Mouse (Mus musculus) embryo, embryonic 10.5 days (tissue): ENCODE results near the gene Myh10.

Source experiments
- DNase-seq: peaks from one replicate; pipeline ENCODE4 v3.0.0-alpha.2; 2015; ENCODE audit warnings: low spot score

Myh10 gene

DNA sequence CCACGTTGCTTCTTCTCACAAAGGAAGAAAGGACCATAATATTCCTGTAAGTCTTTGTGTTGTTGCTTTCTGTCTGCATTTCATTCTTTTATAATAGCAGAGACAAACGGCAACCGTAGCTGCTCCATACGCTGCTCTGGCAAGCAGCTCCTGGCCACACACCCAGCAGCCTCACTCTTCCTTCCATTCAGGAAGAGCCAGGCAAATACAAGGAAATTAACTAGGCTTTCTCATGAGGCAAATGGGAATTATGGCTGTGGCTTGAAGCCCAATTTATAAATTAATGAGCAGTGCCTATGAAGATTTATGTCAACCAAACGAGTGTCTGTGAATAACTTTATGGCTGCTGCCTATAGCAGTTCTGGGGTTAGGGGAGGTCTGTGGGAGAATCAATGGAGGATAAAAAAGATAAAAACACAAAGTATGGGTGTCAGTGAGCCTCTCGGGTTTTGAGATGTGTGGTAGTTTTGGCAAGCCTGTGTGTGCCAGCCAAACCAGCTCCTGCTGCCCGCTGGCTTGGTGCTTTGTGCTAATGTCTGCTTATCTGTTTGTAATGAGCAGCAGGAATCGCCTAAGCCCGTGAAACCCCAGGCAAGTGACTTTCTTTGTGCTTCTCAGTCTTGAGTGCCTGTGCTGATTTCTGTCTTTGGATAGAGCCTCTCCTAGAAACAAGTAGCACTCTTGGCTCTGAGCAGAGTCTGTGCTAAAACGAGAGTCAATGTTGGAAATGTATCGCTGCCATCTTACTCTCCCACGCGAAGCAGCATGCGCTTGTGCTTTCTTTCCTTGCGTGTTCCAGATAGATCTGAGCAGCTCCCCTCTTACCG is 54.2 kb downstream of the Myh10 start:
- no peak for DNase-seq

DNA sequence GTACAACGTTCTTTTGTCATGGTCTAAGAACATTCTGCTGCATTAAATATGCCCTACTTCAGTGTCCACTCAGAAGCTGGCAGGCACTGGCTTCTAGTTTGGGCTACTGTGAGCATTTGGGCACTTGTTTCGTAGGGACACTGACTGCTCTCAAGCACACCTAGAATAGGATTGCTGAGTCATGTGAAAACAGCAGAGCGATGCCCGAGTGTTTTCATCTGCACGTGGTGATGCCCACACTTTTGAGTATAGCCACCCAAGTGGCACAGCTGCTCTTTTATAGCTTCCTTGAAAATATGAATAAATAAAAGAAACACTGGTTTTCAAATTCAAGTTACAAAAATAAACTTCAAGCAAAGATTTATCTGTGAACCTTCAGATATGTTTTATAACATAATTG is 56.8 kb downstream of the Myh10 start:
- no peak for DNase-seq

DNA sequence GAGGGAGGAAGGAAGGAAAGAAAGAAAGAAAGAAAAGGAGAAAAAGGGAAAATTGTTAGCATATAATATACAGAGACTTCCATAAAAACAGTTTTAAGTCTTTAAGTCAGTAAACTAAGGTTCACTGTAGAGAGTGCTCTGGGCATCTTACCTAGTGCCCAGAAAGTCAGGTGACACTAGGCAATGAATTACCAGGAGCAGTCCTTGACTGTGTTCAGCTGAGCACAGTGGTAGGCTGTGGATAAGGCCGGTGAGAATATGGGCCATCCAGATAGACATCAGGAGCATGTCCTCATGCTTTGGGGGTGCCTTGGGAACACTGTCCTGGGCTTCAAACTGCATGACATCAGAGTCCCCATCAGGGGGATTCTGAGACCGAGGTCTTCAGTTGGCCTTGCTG is 58.8 kb downstream of the Myh10 start:
- DNase-seq = no peak

DNA sequence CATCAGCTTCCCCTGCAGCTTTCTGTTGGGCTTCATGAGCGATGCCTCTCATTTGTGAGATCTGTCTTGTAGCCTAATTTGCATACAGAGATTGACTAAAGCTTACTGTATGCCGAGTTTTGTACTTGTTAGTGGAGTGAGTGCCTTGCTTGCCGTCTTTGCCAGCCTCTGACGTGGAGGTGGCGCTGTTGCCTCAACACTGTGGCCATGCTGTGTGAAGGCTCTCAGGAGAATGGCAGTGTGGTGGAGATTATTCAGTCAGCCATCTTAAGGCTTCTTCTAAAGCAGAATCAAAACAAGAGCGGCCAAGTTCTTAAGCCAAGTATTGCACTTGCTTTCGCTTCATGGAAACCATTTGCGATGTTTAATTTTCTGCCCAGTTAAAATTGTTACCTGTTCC is 59.6 kb downstream of the Myh10 start:
- DNase-seq = no peak

DNA sequence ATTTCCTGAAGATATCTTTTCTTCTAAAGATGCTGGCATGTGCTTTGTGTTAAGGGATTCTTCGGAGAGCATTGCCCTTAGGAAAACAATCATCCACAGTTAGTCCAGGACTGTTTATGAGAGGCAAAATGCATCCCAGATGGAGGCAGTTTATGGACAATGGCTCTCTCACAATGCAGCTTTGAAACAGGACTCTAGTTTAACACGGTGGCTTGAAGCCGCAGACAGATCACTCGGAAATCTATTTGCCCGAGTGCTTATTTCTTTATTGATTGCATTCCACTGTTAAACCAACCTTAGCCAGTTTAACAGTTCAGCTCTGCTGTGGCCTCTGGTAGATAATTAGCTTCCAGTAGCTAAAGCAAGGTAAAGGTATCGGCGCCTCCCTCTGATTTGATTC is 62.9 kb downstream of the Myh10 start:
- peak; percentile 66 for DNase-seq

DNA sequence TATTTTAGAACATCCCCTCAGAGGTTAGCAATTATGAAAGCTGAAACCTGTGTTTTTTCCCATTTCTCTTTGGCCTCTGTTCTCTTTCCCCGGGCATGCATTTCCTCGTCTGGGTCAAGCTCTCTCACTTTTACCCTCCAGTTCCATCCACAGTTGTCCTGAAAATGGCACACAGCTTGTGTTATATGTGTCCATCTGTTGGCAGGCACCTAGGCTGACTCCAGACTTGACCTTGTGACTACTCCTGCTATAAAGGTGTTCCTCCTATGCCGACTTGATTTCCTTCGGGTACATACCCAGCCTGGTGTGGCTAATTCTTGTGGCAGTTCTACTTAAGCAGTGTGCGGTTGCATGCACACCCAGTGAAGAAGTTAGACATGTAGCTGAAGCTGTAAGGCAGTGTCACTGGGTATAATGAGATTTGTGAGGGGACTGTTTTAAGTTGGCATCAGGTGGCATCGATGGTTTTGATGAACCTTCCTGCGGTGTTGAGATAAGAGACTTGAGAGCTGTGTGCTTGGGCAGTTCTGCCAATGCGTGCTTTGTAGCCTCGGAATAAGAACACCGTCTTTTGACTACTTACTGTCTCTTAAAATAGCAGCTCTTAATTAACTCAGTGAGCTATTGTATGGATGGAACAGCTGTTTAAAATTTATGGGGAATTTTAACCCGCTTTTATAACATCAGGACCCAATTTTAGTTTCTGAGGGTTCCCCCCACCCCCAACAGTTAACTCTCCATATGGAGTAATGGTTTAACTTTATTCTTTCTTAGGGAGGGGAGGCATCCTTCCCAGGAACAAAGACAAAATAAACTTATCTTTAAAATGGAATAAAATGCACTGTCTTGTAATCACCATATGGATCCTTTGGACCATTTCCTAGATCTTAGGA is 65.3 kb downstream of the Myh10 start:
- DNase-seq = no peak

DNA sequence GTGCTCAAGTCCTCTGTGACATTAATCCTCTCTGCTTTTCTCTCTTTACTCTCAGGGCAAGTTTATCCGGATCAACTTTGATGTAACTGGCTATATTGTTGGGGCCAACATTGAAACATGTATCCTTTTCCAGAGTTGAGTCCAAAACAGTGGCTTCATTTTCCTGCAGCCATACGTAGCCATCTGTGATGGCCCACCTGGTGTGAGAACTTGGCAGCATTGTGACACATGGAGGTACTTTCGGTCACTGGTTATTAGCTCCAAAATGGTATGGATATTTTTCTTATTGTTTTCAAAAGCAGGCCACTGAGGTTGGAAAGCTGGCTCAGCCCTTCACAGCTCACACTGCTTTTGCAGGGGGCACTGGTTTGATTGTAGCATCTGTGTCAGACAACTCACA is 68.3 kb downstream of the Myh10 start:
- DNase-seq = no peak

DNA sequence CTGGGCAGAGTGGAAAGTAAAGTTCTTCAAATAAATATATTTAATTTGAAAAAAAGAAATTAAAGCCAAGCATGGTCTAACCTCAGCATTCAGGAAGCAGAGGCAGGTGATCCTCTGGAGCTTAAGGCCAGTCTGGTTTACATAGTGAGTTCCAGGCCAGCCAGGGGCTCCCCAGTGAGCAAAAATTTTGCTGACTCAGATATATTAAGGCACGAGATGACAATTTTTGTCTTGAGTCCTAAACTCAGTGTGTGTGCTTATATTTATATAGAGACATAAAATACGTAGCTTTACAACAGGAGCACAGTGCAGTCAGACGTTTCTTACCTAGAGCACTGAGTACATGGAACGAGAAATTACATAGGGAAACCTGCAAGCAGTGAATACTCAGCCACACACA is 69.8 kb downstream of the Myh10 start:
- no peak for DNase-seq

DNA sequence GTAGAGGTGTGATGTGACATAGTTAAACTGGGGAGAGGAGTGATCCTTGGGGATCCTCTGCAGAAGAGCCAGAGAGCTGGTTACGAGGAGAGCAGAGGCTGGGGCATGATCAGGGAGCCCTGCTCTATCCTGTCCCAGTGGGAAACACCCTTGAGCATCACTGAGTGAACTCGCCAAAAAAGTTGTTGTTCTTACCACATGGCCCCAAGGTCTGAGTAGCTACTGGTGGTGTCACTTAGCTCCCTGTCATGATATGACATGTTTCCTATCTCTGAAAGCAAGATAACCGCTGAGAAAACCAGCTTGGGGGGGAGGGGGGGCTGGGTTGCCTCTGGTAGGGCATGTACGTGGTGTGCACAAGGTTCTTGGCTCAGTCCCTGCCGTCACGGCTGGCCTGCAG is 70.3 kb downstream of the Myh10 start:
- no peak for DNase-seq

DNA sequence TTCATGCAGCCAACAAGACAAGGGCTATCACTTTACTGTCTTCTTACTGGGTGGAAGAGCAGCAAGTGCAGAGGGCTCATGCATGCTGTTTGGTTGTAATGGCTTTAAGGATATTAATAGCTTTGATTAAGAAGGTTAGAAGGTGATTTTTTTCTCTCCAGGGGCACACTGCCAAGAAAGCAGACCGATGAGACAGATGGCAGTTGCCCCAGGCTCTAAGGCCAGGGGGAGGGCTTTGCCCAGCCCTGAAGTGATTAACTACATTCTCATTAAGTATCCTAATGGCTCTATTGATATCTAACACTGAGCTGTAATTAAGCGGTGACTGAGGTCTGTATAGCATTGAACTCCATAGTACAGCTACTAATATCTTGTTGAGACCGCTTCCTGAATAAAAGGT is 73.3 kb downstream of the Myh10 start:
- DNase-seq = no peak

DNA sequence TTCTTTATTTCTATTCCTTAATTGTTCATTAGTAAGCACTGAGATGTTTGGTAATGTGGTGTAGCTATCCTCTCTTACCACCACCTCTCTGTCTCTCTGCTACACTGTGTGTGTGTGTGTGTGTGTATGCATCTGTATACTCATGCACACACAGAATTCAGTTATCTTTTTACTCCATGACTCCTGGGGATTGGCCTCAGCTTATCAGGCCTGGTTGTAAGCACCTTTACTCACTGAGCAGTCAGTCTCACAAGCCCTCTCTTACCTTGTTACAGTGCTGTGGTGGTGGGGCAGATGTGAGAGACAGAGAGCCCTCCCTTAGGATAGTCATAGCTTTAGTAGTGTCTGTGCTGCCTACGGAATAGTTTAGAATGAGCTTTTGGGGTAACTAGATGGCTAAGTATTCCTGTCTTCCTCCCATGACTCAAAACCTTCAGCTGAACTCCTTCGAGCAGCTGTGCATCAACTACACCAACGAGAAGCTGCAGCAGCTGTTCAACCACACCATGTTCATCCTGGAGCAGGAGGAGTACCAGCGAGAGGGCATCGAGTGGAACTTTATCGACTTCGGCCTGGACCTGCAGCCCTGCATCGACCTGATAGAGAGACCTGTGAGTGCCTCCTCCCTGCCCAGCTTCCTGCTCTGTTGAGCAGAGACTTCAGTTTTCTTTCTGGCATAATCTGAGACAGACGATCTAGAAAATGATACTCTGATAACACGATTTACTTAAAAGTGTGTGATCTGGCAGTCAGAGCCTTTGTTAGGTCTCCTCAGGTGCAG is 76.6 kb downstream of the Myh10 start:
- no peak for DNase-seq

DNA sequence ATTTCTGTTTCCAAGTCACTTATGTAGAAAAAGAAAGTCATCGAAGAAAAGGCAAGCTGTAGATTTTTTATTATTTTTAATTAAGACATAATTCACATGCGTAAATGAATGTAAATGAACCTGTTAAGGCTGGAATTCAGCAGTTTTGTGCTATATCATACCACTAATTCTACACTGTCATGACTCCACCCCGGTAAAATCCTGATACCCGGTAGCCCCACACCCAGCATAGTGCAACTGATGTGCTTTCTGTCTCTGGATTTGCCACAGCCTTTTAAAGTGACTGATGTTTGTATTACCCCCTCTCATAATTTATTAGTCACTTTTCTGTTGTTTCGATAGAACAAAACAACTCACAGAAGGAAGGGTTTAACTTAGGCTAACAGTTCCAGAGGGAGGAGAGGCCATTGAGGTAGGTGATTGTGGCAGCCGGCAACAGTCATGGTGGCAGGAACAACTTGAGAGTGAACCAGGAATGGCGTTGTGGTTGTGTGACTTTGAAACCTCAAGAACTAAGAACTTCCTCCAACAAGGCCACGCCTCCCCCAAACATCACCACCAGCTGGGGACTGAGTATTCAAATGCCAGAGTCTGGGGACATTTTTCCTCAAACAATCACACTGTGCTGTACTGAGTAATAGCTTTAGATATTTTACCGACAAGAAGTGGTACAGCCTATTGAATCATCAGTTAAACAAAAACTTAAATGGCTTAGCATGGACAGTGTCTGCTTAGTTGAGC is 78.6 kb downstream of the Myh10 start:
- DNase-seq = no peak

DNA sequence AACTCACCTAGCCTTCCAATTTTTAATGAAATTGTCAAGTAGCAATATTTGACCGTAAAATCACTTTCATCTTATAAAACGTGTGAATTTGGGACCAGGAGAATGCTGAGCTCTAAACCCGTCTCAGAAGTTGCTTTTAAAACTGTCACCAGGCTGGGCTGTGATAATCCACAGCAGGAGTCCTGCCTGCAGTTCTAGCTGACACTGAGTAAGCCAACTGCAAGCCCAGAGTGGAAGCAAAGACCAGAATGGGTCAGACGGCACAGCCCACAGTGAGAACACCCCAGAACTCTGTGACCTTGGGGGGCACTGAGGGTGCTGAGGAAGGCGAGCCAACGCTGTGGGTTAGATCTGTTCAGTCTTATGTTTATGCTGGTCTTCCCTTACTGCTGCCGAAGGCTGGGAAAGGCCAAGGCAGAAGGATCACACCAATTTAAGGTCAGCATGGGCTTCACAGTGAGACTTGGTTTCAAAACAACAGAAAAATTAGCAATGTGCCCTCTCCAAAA is 84.8 kb downstream of the Myh10 start:
- no peak for DNase-seq

DNA sequence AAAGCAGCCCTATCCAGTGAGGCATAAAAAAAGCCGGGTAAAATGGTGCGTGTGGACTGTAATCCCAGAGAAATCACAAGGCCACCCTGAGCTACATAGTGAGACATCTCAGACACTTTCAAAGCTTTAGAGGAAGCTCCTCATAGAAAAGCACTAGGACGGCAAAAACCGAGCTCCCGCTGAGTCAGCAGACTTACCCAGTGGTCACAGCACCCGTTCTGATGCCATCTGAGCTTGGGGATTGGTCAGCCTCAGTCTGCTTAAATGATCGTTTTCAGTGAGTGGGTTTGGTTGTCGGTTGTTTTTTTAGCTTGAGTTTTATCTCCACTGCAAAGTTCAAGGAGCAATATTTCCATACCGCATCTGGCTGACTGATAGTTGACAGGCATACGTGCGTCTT is 86.6 kb downstream of the Myh10 start:
- DNase-seq = no peak

DNA sequence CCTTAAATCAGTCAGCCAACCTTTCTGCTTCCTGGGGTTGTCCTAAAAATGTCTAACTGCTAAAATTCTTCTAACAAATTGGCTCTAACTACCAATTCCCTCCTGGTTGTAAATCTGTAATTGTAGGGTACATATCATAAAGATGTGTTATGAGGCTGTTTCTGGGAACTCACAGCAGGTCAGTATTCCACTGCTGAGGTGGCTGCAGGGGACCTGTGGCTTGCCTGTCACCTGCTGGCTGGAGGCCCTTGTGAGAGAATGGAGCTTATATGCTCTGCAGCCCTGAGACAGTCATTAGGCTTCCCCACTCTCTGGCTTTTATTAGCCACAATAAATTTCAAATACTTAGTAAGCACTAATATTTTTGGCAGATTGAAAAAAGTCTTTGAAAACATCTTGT is 87.5 kb downstream of the Myh10 start:
- DNase-seq = no peak

DNA sequence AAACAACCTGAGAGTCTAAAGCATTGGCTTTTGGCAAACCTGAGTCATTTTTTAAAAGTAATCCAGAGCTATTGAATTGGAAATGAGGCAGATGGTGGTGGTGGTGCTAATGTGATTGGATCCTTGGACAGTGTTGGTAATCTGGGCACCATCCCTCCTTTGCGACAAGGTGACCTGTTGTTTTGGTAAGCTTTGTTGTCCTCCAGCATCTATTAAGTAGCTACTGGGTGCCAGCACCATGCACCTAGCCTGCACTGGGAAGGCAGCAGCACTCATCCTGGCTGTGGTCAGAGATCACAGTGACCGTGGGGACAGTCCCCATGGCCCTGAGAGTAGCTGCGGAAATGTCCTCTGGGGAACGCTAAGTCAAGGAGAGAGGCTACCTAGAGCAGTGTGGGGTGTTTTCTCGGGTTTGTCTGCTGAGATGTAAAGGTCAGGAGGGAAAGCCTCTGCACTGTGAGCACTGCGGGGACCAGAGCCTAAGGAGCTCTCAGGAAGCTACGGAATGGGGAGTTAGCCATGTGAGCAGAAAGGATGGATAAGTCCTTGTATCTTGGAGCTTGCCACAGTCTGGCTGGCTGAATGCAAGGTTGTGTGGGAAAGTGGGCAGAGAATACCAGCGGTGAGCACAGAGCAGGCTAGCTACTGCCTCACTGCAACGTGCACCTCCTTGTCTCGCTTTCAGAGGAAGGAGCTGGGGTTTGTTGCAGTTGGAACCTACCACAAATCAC is 88.5 kb downstream of the Myh10 start:
- DNase-seq = no peak

DNA sequence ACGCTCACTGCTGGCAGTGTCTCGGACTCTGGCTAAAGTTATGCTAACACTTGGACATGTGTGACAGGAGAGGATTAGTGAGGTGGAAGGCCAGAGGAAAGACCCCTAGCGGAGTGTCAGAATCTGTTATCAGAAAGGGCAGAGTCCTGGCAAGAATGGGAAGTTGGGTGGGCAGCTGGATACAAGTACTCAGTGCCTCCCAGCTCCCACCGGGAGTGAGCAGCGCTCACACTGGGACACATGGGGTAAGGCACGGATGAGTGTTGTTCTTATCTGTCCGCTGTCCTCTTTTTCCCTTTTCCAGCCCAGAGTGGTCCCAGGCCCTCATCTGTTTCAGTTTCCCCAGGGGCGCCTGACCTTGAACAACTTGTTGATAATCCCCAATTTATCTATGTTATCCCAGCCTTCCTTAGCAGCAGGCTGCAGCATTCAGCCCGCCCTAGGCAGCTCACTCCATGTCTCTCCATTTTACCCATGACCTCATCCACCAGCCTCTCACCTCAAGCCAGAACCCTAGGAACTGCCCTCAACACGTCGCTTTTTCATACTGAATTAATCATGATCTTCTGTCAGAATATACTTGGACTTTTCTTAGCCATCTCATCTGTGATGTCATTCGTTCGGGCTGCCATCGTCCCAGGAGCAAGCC is 89.2 kb downstream of the Myh10 start:
- no peak for DNase-seq

DNA sequence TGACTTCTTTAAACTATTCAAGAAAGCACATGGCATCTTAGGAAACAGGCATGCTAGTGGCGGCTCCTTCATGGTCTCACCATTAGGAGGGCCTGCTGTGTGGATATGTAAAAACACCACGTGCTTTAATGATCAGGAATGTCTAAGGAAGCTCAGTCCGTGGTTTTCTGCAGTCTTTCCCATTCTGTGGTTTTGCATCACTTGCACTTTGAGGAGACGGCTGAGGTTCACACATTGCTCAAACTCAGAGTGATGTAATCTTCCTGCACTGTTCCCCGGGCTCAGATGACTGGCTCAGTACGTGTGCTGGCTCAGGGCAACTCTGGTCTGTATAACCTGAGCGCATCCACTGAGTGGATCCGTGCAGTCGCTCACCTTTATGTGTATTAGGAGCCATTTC is 91.0 kb downstream of the Myh10 start:
- DNase-seq = no peak

DNA sequence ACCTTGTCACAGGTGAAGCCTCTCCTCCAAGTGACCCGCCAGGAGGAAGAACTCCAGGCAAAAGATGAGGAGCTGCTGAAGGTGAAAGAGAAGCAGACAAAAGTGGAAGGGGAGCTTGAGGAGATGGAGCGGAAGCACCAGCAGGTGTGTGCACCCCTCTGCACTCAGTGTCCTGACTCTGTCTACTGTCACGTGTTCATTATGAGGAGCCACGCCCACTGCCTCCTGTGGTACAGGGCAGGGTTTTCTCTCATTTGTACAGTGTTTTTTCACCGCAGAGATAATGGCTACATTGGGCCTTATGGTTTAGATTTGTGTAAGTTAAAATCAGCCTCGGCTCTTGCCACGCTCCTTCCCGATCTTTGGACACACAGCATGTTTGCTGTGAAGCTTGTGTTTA is 94.5 kb downstream of the Myh10 start:
- DNase-seq = no peak

DNA sequence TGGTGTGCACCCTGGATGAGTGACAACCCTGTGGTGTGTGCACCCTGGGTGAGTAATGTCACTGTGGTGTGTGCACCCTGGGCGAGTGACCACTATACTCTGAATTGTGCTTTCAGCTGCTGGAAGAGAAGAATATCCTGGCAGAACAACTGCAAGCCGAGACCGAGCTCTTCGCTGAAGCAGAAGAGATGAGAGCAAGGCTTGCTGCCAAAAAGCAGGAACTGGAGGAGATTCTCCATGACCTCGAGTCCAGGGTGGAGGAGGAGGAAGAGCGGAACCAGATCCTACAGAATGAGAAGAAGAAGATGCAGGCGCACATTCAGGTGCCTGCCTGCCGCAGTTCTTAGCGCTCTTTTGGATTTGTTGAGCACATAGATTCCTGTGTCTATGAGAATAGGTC is 95.9 kb downstream of the Myh10 start:
- no peak for DNase-seq
